Mouse (Mus musculus) heart, adult 2 months (tissue): ENCODE data around the gene Nox3. TPM values are rescaled to one million over a fixed set of nuclear protein-coding genes. Genes with fewer than 3 reads are reported as not detected.

Experiments
- DNase-seq, 2 experiments: peaks; one replicate each; pipeline ENCODE4 v3.0.0; 2021
- H3K27ac ChIP-seq: fragments of 200-600 bp; 2 replicates; pipeline ENCODE4 v1.8.1; 2022
- H3K27me3 ChIP-seq: fragments of 200-500 bp; 2 replicates; pipeline ENCODE4 v1.6.1; 2012; ENCODE audit warnings: mild to moderate bottlenecking, low read length, inconsistent platforms, mixed read lengths; ENCODE audit not compliant: control insufficient read depth, insufficient read depth
- H3K36me3 ChIP-seq: fragments of 200-500 bp; 2 replicates; pipeline ENCODE4 v1.6.1; 2012; ENCODE audit warnings: low read length, inconsistent platforms; ENCODE audit not compliant: control insufficient read depth, insufficient read depth
- H3K4me1 ChIP-seq: fragments of 200-500 bp; 2 replicates; pipeline ENCODE4 v1.6.1; 2011; ENCODE audit warnings: low read length; ENCODE audit not compliant: control insufficient read depth, insufficient read depth
- H3K4me3 ChIP-seq: fragments of 200-600 bp; 2 replicates; pipeline ENCODE4 v1.8.1; 2022
- H3K79me2 ChIP-seq: fragments of 200-500 bp; replicated peaks from 2 replicates; pipeline ENCODE4 v1.6.1; 2012; ENCODE audit warnings: mild to moderate bottlenecking, inconsistent platforms, low read length, moderate library complexity, mixed read lengths; ENCODE audit not compliant: control insufficient read depth, insufficient read depth
- H3K9ac ChIP-seq: fragments of 200-500 bp; 2 replicates; pipeline ENCODE4 v1.6.1; 2012; ENCODE audit warnings: low read depth, mild to moderate bottlenecking, control low read depth, inconsistent platforms, low read length, mixed read lengths
- CTCF ChIP-seq: fragments of 200-600 bp; IDR thresholded peaks from 2 replicates; pipeline ENCODE4 v1.8.1; 2022; ENCODE audit warnings: antibody characterized with exemption, mild to moderate bottlenecking, moderate library complexity
- EP300 ChIP-seq: fragments of 200-500 bp; IDR thresholded peaks from 2 replicates; pipeline ENCODE4 v1.6.1; 2011; ENCODE audit warnings: low read depth, low read length, control low read depth; ENCODE audit not compliant: insufficient read depth
- POLR2A ChIP-seq: fragments of 200-500 bp; IDR thresholded peaks from 2 replicates; pipeline ENCODE4 v1.6.1; 2011; ENCODE audit warnings: mild to moderate bottlenecking, low read depth, low read length, control low read depth; ENCODE audit not compliant: insufficient read depth
- WGBS: fragments of 180-500 bp; shearing (Covaris S2); methylation state at CpG from one replicate; pipeline ENCODE4 v1.1.7; 2018; 5-methylcytosine and 5-hydroxymethylcytosine counted together
- intact Hi-C: fragments of 180-260 bp; cut with DNase I; formaldehyde crosslinking; loops from one replicate; pipeline ENCODE4 v1.15.1; 2025
- polyA plus RNA-seq: library from polyadenylated mRNA; depleted of rRNA; stranded (reverse); fragments of >200 nt; gene quantifications from 2 replicates; pipeline ENCODE4 v1.2.3, GENCODE M21; 2012; rRNA removed
- total RNA-seq, 2 experiments: library from RNA; stranded (reverse); gene quantifications; 2 replicates each; pipeline ENCODE4 v1.2.3; 2021

Gene Nox3
- total and polyA plus RNA-seq, 3 experiments: not detected

- Histone ChIP-seq H3K27me3 (no peaks in the 10 kb centered on the region), H3K4me3 (no peak overlapping the region), H3K27ac (no peak overlapping the region), H3K79me2 (no peaks in the 10 kb centered on the region), H3K4me1 (no peaks in the 10 kb centered on the region), H3K36me3 (no peaks in the 10 kb centered on the region), H3K9ac (no peak overlapping the region)
- TF ChIP-seq EP300: no peak
- no peak for TF ChIP-seq CTCF
- TF ChIP-seq POLR2A: no peak
- WGBS: 86% methylated on average over 6 of the region's 6 CpGs
- no peak for DNase-seq
- intact Hi-C loops: no loop called here
These were observed 92.9 kb downstream of the Nox3 start for GRCm38 (mm10) chr17:3602954-3603672.

GRCm38 (mm10) chr17:3598393-3598792 is 97.7 kb downstream of the Nox3 start:
- H3K79me2 ChIP-seq: no peaks in the 10 kb centered on the region
- no peak for DNase-seq
- H3K27ac ChIP-seq: no peak overlapping the region
- no peak overlapping the region for H3K9ac ChIP-seq
- intact Hi-C loops: no loop called here
- H3K36me3 ChIP-seq: no peaks in the 10 kb centered on the region
- no peaks in the 10 kb centered on the region for H3K4me1 ChIP-seq
- 73% methylated on average over 1 of the region's 1 CpGs for WGBS
- no peak overlapping the region for H3K4me3 ChIP-seq
- TF ChIP-seq EP300 (no peak), CTCF (no peak), POLR2A (no peak)
- H3K27me3 ChIP-seq: no peaks in the 10 kb centered on the region

GRCm38 (mm10) chr17:3597866-3598265 is 98.2 kb downstream of the Nox3 start:
- Histone ChIP-seq H3K4me3 (no peak overlapping the region), H3K27ac (no peak overlapping the region), H3K36me3 (no peaks in the 10 kb centered on the region), H3K27me3 (no peaks in the 10 kb centered on the region), H3K79me2 (no peaks in the 10 kb centered on the region), H3K9ac (no peak overlapping the region), H3K4me1 (no peaks in the 10 kb centered on the region)
- WGBS: 89% methylated on average over 1 of the region's 1 CpGs
- TF ChIP-seq EP300 (no peak), POLR2A (no peak), CTCF (no peak)
- intact Hi-C loops: no loop called here
- DNase-seq: no peak

GRCm38 (mm10) chr17:3597130-3597529 is 98.9 kb downstream of the Nox3 start:
- Histone ChIP-seq H3K4me3 (no peak overlapping the region), H3K36me3 (no peaks in the 10 kb centered on the region), H3K27me3 (no peaks in the 10 kb centered on the region), H3K27ac (no peak overlapping the region), H3K4me1 (no peaks in the 10 kb centered on the region), H3K9ac (no peak overlapping the region), H3K79me2 (no peaks in the 10 kb centered on the region)
- TF ChIP-seq POLR2A (no peak), CTCF (no peak), EP300 (no peak)
- DNase-seq: no peak
- 37% methylated on average over 1 of the region's 1 CpGs for WGBS
- intact Hi-C loops: no loop called here

Other genes with a start within 250 kb of the Nox3 start
- not detected for gene Cldn20, start 163.7 kb downstream of the Nox3 start, total RNA-seq
- gene Cldn20, start 163.7 kb downstream of the Nox3 start, polyA plus RNA-seq: 0.37 TPM in 1 of 2 replicates, not detected in the other
- gene Tfb1m, start 138.5 kb downstream of the Nox3 start, total RNA-seq: 10 to 100 TPM in 1 of 2 experiments, 1 to 10 TPM in 1; 9.7 to 11.0 TPM
- gene Tfb1m, start 138.5 kb downstream of the Nox3 start, polyA plus RNA-seq: 4.8 and 8.2 TPM in 2 replicates